Mouse (Mus musculus) 3T3-L1 (cell line): Measurements from ENCODE around the gene Tcf7l2.

Source experiments
- DNase-seq: peaks from one replicate; pipeline ENCODE4 v3.0.0-alpha.2; 2015; ENCODE audit warnings: low read depth, low spot score

Gene Tcf7l2

GRCm38 (mm10) chr19:55729376-55729775, 12.2 kb upstream of the Tcf7l2 start:
- DNase-seq, result no peak

GRCm38 (mm10) chr19:55732499-55732898, 9.1 kb upstream of the Tcf7l2 start:
- peak; percentile 58 for DNase-seq

DNA sequence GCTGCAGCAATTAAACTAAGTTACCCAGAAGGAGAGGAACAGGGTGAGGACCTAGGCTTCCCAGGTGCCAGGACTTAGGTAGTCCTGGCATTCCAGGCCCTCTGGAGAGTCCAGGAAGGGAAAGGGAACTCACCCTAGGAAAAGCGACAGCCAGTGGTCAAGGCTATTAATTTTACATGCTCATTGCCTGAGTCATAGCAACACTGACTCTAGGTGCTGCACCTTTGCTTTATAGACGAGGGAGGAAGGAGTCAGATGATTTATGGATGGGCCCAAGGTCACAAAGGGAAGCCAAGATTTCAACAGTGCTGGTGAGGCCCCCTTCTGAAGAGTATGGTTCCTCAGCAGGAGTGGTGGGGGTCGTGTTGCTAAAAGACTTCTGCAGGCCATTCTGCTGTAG, 8.6 kb upstream of the Tcf7l2 start:
- peak; percentile 58 for DNase-seq

- no peak for DNase-seq
Measured at GRCm38 (mm10) chr19:55736016-55736415, 5.6 kb upstream of the Tcf7l2 start.

GRCm38 (mm10) chr19:55739713-55740112, 1.9 kb upstream of the Tcf7l2 start:
- DNase-seq, result no peak

- DNase-seq, result peak; percentile 88
Measured at GRCm38 (mm10) chr19:55740753-55741438, 724 bp upstream of the Tcf7l2 start.

- DNase-seq, result peak; percentile 77
Measured at GRCm38 (mm10) chr19:55742386-55743000, 873 bp downstream of the Tcf7l2 start.

- DNase-seq, result peak; percentile 32
Measured at GRCm38 (mm10) chr19:55743001-55743556, 1.5 kb downstream of the Tcf7l2 start.

DNA sequence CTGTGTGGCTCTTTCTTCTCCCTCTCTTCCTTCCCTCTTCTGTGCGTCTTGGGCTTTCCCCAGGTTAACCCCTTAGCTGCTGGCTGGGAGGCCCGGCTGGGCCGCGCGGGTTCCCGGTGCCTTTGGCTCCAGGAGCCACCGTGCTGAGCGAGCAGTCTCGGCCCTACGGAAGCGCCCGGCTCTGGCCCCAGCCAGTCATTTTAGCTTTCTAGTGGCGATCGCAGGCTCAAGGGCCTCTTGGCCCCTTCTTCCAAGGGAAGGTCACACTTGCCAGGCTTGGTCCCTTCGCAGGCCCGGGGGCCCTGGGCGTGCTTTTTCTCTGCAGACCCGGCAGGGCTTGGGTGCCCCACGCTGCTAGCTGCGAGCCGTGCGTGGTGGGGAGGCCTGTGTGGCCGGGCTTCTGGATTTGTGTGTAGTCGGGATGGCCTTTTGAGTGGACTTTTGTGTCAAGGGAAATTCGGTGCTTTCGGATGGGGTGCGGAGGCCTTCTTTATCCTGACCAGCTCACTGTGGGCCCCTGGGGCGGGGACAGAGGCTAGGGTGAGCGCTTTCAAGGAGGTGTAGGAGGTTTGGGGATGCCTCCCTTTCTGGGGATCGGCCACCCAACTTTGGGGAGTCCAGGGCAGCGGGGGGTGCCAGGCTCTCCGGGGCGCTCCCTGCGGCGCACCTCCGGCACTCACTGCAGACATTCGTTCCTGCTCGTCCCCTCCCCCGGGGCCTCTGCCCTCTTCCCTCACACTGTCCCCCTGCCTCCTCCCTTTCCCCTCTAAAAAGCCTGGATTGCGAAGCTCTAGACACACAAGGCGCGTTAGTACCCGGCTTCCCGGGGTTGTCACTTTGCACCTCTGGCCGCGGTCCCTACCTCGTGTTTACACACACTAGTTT, 2.2 kb downstream of the Tcf7l2 start:
- peak; percentile 86 for DNase-seq

- peak; percentile 56 for DNase-seq
Measured at GRCm38 (mm10) chr19:55744576-55745191, 3.1 kb downstream of the Tcf7l2 start.

DNA sequence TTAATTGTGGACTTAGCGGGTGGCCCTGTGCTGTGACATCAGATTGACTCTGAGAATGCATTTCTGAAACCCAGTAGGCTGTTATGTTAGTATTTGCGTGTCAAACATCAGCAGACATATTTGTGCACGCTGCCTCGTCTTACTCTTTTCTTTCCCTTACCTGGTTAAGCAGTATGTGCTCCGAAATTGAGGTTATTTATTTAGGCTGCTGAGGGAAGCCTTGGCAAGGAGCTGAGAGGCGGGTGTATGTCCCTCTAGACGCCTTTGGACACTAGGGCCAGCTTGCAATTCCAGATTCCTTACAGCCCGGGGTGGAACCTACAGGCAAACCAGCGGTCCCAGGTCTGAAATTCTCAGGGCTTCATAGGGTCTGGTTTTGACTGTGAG, 3.6 kb downstream of the Tcf7l2 start:
- peak; percentile 67 for DNase-seq

GRCm38 (mm10) chr19:55746241-55746640, 4.6 kb downstream of the Tcf7l2 start:
- peak; percentile 37 for DNase-seq

GRCm38 (mm10) chr19:55747237-55747925, 5.8 kb downstream of the Tcf7l2 start:
- peak; percentile 76 for DNase-seq

GRCm38 (mm10) chr19:55747926-55748291, 6.3 kb downstream of the Tcf7l2 start:
- peak; percentile 42 for DNase-seq

DNA sequence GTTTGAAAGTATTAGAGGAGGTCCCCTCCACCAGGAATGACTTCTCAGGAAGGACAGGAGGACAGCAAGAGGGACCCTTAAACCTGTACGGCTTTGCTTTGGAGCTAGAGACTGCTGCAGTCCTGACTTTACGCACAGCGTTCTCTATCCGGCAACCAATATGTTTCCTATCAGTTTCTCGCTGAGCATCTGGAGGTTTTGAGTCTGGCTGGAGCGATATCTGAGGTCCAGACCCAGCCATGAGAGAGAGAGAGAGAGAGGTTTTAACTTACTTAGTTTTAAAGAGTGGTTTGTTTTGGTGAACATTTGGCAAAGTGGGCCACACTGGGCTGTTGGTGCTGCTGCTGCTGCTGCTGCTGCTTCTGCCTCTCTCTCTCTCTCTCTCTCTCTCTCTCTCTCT, 7.2 kb downstream of the Tcf7l2 start:
- peak; percentile 62 for DNase-seq

GRCm38 (mm10) chr19:55749532-55749931, 7.9 kb downstream of the Tcf7l2 start:
- DNase-seq, result peak; percentile 95

DNA sequence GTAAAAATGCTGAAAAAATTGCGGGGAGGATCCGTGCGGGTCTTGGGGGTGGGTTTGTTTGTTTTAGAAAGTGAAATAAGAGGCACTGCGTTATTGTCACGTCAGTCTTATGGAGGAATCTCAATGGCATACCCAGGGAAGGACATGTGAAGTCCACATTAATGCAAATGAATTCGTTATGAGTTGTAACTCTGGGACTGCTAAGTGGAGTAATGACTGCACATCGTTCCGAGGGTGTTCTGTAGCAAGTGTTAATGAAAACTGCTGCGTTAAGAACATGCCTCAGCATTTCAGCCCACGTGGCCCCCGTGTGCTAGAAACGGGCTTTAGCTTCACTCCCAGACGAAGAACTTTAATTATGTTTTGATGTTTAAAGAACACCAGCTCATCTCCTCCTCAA, 8.4 kb downstream of the Tcf7l2 start:
- no peak for DNase-seq

GRCm38 (mm10) chr19:55750465-55750864, 8.8 kb downstream of the Tcf7l2 start:
- DNase-seq, result peak; percentile 49

DNA sequence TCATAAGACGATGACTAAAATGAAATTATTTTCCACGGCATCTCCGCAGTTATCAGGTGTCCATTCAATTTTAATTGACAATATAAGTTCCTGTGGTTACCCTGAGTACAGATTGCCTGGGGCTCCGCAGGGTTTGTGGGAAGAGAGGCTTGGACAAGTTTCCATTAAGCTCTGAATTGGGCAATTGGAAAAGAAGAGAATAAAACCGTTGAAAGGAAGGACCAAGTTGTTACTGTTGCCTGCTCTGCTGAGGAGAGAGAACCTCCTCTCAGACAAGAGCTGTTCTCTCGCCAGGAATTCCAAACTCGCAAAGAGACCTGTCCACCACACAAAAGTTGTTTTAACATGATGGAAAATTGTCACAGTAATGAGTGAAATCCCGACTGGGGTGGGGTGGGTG, 11.2 kb downstream of the Tcf7l2 start:
- DNase-seq, result peak; percentile 40

- DNase-seq, result peak; percentile 89
Measured at GRCm38 (mm10) chr19:55754303-55754702, 12.7 kb downstream of the Tcf7l2 start.

DNA sequence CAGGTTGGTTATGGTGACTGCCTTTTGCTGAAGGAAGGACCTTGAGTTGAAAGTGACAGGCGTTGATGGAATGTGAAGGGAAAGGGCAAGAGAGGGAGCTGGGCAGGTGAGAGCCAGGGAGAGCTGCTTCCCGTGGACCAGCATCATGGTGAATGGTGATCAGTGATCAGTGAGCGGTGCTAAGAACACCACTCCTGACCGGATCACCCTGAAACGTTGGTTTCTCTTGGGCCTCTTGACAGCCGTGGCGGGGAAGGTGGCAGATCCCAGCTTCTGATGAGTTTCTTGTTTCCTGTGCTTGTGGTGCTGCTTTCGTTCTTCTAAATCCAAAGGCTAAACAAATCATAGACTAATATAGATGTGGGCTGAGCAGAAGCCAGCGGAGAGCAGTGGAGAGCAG, 13.8 kb downstream of the Tcf7l2 start:
- no peak for DNase-seq
